Mouse (Mus musculus) heart, postnatal 14 days (tissue): ENCODE data around the gene Jph3. TPM values are rescaled to one million over a fixed set of nuclear protein-coding genes. Genes with fewer than 3 reads are reported as not detected.

Experiments used
- DNase-seq, 2 experiments: peaks; one replicate each; pipeline ENCODE4 v3.0.0; 2021 to 2022
- intact Hi-C: fragments of 180-260 bp; cut with DNase I; formaldehyde crosslinking; loops from one replicate; pipeline ENCODE4 v1.15.1; 2025
- long read RNA-seq, 2 experiments: library from polyadenylated mRNA; stranded (forward); transcript quantifications; one replicate each; pipeline ENCODE4 v2.0.0; 2021
- total RNA-seq, 2 experiments: library from RNA; stranded (reverse); gene quantifications; 2 replicates each; pipeline ENCODE4 v1.2.3; 2021

Gene Jph3
- total RNA-seq: not detected
- long read RNA-seq, experiment 1: 0 reads
- long read RNA-seq, experiment 2: 0 reads

GRCm38 (mm10) chr8:121729323-121729722, at the start of gene Jph3:
TSS of gene Jph3 (plus strand) at chr8:121729623.
- no peak for DNase-seq
- intact Hi-C loops: loop anchor here (10.0 kb wide), 1 partner anchor 195 kb away; no protein-coding TSS in a partner anchor

- intact Hi-C loops: loop anchor here (10.0 kb wide), 1 partner anchor 576 kb away; the partner anchor contains the start of gene Mthfsd
These were observed 48.5 kb upstream of the Jph3 start for GRCm38 (mm10) chr8:121680896-121681295.

GRCm38 (mm10) chr8:121681457-121681856, 48.0 kb upstream of the Jph3 start:
- intact Hi-C loops: loop anchor here (10.0 kb wide), 1 partner anchor 577 kb away; the partner anchor contains the start of gene Mthfsd
- DNase-seq: peak; percentile 24 to 25

More at GRCm38 (mm10) chr8:121680896-121681295, 48.5 kb upstream of the Jph3 start:
- DNase-seq: no peak

- DNase-seq: no peak
- intact Hi-C loops: loop anchor here (10.0 kb wide), 1 partner anchor 578 kb away; the partner anchor contains the start of gene Mthfsd
These were observed 46.2 kb upstream of the Jph3 start for GRCm38 (mm10) chr8:121683083-121683832.

GRCm38 (mm10) chr8:121685419-121685818, 44.0 kb upstream of the Jph3 start:
- intact Hi-C loops: loop anchor here (2.0 to 10.0 kb wide), 3 partner anchors 83 to 581 kb away; partner anchors contain the start of gene Mthfsd
- DNase-seq: peak; percentile 77 to 83

- intact Hi-C loops: loop anchor here (5.0 to 10.0 kb wide), 2 partner anchors 140 to 583 kb away; partner anchors contain the start of gene Mthfsd
These were observed 41.8 kb upstream of the Jph3 start for GRCm38 (mm10) chr8:121687455-121688161.

GRCm38 (mm10) chr8:121688496-121688895, 40.9 kb upstream of the Jph3 start:
- intact Hi-C loops: loop anchor here (5.0 to 10.0 kb wide), 2 partner anchors 141 to 584 kb away; partner anchors contain the start of gene Mthfsd

More at GRCm38 (mm10) chr8:121687455-121688161, 41.8 kb upstream of the Jph3 start:
- no peak for DNase-seq

GRCm38 (mm10) chr8:121694453-121694852, 35.0 kb upstream of the Jph3 start:
- peak; percentile 41 to 62 for DNase-seq
- intact Hi-C loops: no loop called here

More at GRCm38 (mm10) chr8:121688496-121688895, 40.9 kb upstream of the Jph3 start:
- DNase-seq: no peak

GRCm38 (mm10) chr8:121695585-121696184, 33.7 kb upstream of the Jph3 start:
- intact Hi-C loops: no loop called here
- DNase-seq: peak; percentile 71 to 79

GRCm38 (mm10) chr8:121697735-121698614, 31.4 kb upstream of the Jph3 start:
- no peak for DNase-seq
- intact Hi-C loops: no loop called here

GRCm38 (mm10) chr8:121698615-121699101, 30.8 kb upstream of the Jph3 start:
- intact Hi-C loops: no loop called here
- no peak for DNase-seq

GRCm38 (mm10) chr8:121699936-121700335, 29.5 kb upstream of the Jph3 start:
- intact Hi-C loops: no loop called here
- no peak for DNase-seq

- intact Hi-C loops: no loop called here
These were observed 24.2 kb upstream of the Jph3 start for GRCm38 (mm10) chr8:121705174-121705573.

GRCm38 (mm10) chr8:121706956-121707355, 22.5 kb upstream of the Jph3 start:
- intact Hi-C loops: no loop called here

More at GRCm38 (mm10) chr8:121705174-121705573, 24.2 kb upstream of the Jph3 start:
- no peak for DNase-seq

GRCm38 (mm10) chr8:121708406-121708805, 21.0 kb upstream of the Jph3 start:
- intact Hi-C loops: no loop called here
- no peak for DNase-seq

More at GRCm38 (mm10) chr8:121706956-121707355, 22.5 kb upstream of the Jph3 start:
- DNase-seq: no peak

- intact Hi-C loops: loop anchor here (5.0 kb wide), 1 partner anchor 115 kb away; no protein-coding TSS in a partner anchor
- no peak for DNase-seq
These were observed 11.9 kb upstream of the Jph3 start for GRCm38 (mm10) chr8:121717502-121717901.

- DNase-seq: peak; percentile 81 to 88
- intact Hi-C loops: loop anchor here (5.0 kb wide), 1 partner anchor 114 kb away; no protein-coding TSS in a partner anchor
These were observed 11.4 kb upstream of the Jph3 start for GRCm38 (mm10) chr8:121717982-121718425.

- intact Hi-C loops: loop anchor here (5.0 kb wide), 1 partner anchor 113 kb away; no protein-coding TSS in a partner anchor
These were observed 10.5 kb upstream of the Jph3 start for GRCm38 (mm10) chr8:121718925-121719324.

GRCm38 (mm10) chr8:121721072-121721471, 8.4 kb upstream of the Jph3 start:
- intact Hi-C loops: loop anchor here (10.0 kb wide), 1 partner anchor 204 kb away; no protein-coding TSS in a partner anchor
- DNase-seq: no peak

More at GRCm38 (mm10) chr8:121718925-121719324, 10.5 kb upstream of the Jph3 start:
- DNase-seq: no peak
